Mouse (Mus musculus): ENCODE measurements around the gene Prss36. TPM values are rescaled to one million over a fixed set of nuclear protein-coding genes. Genes with fewer than 3 reads are reported as not detected.

Gene Prss36
- polyA plus RNA-seq, 1 experiment from 2014 or later: 11.6 TPM

- H3K27me3 ChIP-seq (ENCODE audit: control insufficient read depth, insufficient read depth, low read length): no peaks in the 10 kb centered on the region
- H3K4me3 ChIP-seq (ENCODE audit: low read depth, low read length): peak overlapping the region; percentile 74
- no peaks in the 10 kb centered on the region for H3K4me1 ChIP-seq (ENCODE audit: control insufficient read depth, insufficient read depth, low read length)
- H3K4me2 ChIP-seq (ENCODE audit: low read depth): peak overlapping the region; percentile 99
- peak overlapping the region; percentile 82 for H3K9ac ChIP-seq (ENCODE audit: low read length)
- peak; percentile 29 for DNase-seq (ENCODE audit: low spot score)
- no peak for ATAC-seq (ENCODE audit: insufficient read depth, low FRiP score, low TSS enrichment)
- H3K27ac ChIP-seq (ENCODE audit: low read depth, low read length): no peak overlapping the region
- no peaks in the 10 kb centered on the region for H3K36me3 ChIP-seq (ENCODE audit: control insufficient read depth, insufficient read depth, low read length)
- H3K9me3 ChIP-seq (ENCODE audit: control insufficient read depth, low read length): no peaks in the 10 kb centered on the region
- 55% methylated on average over 18 of the region's 18 CpGs for WGBS
Measured at GRCm38 (mm10) chr7:127936216-127936884, 10.2 kb downstream of the Prss36 start.

GRCm38 (mm10) chr7:127935748-127936159, 10.8 kb downstream of the Prss36 start:
- no peaks in the 10 kb centered on the region for H3K9me3 ChIP-seq (ENCODE audit: control insufficient read depth, low read length)
- WGBS: under 1% methylated on average over 38 of the region's 38 CpGs
- no peaks in the 10 kb centered on the region for H3K4me1 ChIP-seq (ENCODE audit: control insufficient read depth, insufficient read depth, low read length)
- peak; percentile 32 for ATAC-seq (ENCODE audit: insufficient read depth, low FRiP score, low TSS enrichment)
- H3K4me2 ChIP-seq (ENCODE audit: low read depth): peak overlapping the region; percentile 99
- no peak for DNase-seq (ENCODE audit: low spot score)
- H3K27ac ChIP-seq (ENCODE audit: low read depth, low read length): no peak overlapping the region
- H3K27me3 ChIP-seq (ENCODE audit: control insufficient read depth, insufficient read depth, low read length): no peaks in the 10 kb centered on the region
- no peaks in the 10 kb centered on the region for H3K36me3 ChIP-seq (ENCODE audit: control insufficient read depth, insufficient read depth, low read length)
- peak overlapping the region; percentile 82 for H3K9ac ChIP-seq (ENCODE audit: low read length)
- H3K4me3 ChIP-seq (ENCODE audit: low read depth, low read length): peak overlapping the region; percentile 74

GRCm38 (mm10) chr7:127935028-127935722, 11.3 kb downstream of the Prss36 start:
- ATAC-seq (ENCODE audit: insufficient read depth, low FRiP score, low TSS enrichment): peak; percentile 88

GRCm38 (mm10) chr7:127934075-127934474, 12.4 kb downstream of the Prss36 start:
- Histone ChIP-seq H3K9ac (ENCODE audit: low read length) (no peak overlapping the region), H3K9me3 (ENCODE audit: control insufficient read depth, low read length) (no peaks in the 10 kb centered on the region), H3K36me3 (ENCODE audit: control insufficient read depth, insufficient read depth, low read length) (no peaks in the 10 kb centered on the region), H3K27me3 (ENCODE audit: control insufficient read depth, insufficient read depth, low read length) (peaks cover 12% of the 10 kb centered on the region), H3K4me2 (ENCODE audit: low read depth) (no peak overlapping the region), H3K4me1 (ENCODE audit: control insufficient read depth, insufficient read depth, low read length) (no peaks in the 10 kb centered on the region), H3K4me3 (ENCODE audit: low read depth, low read length) (no peak overlapping the region), H3K27ac (ENCODE audit: low read depth, low read length) (no peak overlapping the region)
- WGBS: 85% methylated on average over 5 of the region's 5 CpGs
- DNase-seq (ENCODE audit: low spot score) (peak; percentile 4), ATAC-seq (ENCODE audit: insufficient read depth, low FRiP score, low TSS enrichment) (no peak)

More at GRCm38 (mm10) chr7:127935028-127935722, 11.3 kb downstream of the Prss36 start:
- H3K9ac ChIP-seq (ENCODE audit: low read length): peak overlapping the region; percentile 82
- H3K9me3 ChIP-seq (ENCODE audit: control insufficient read depth, low read length): no peaks in the 10 kb centered on the region
- no peaks in the 10 kb centered on the region for H3K36me3 ChIP-seq (ENCODE audit: control insufficient read depth, insufficient read depth, low read length)
- H3K4me3 ChIP-seq (ENCODE audit: low read depth, low read length): peak overlapping the region; percentile 74
- peak overlapping the region; percentile 99 for H3K4me2 ChIP-seq (ENCODE audit: low read depth)
- WGBS: 6% methylated on average over 32 of the region's 32 CpGs
- H3K4me1 ChIP-seq (ENCODE audit: control insufficient read depth, insufficient read depth, low read length): no peaks in the 10 kb centered on the region
- H3K27me3 ChIP-seq (ENCODE audit: control insufficient read depth, insufficient read depth, low read length): peaks cover 3% of the 10 kb centered on the region; the same call in 1 of the 2 replicates
- no peak overlapping the region for H3K27ac ChIP-seq (ENCODE audit: low read depth, low read length)
- DNase-seq (ENCODE audit: low spot score): peak; percentile 95

GRCm38 (mm10) chr7:127932273-127933031, 14.1 kb downstream of the Prss36 start:
- Histone ChIP-seq H3K4me3 (ENCODE audit: low read depth, low read length) (no peak overlapping the region), H3K27me3 (ENCODE audit: control insufficient read depth, insufficient read depth, low read length) (peaks cover 18% of the 10 kb centered on the region), H3K4me1 (ENCODE audit: control insufficient read depth, insufficient read depth, low read length) (no peaks in the 10 kb centered on the region), H3K27ac (ENCODE audit: low read depth, low read length) (no peak overlapping the region), H3K36me3 (ENCODE audit: control insufficient read depth, insufficient read depth, low read length) (no peaks in the 10 kb centered on the region), H3K4me2 (ENCODE audit: low read depth) (no peak overlapping the region), H3K9ac (ENCODE audit: low read length) (no peak overlapping the region), H3K9me3 (ENCODE audit: control insufficient read depth, low read length) (no peaks in the 10 kb centered on the region)
- DNase-seq (ENCODE audit: low spot score): peak; percentile 10
- 16% methylated on average over 13 of the region's 13 CpGs for WGBS
- no peak for ATAC-seq (ENCODE audit: insufficient read depth, low FRiP score, low TSS enrichment)

GRCm38 (mm10) chr7:127931351-127932135, 15.0 kb downstream of the Prss36 start:
- ATAC-seq (ENCODE audit: insufficient read depth, low FRiP score, low TSS enrichment) (no peak), DNase-seq (ENCODE audit: low spot score) (peak; percentile 8)
- H3K27me3 ChIP-seq (ENCODE audit: control insufficient read depth, insufficient read depth, low read length): peaks cover 18% of the 10 kb centered on the region
- no peaks in the 10 kb centered on the region for H3K4me1 ChIP-seq (ENCODE audit: control insufficient read depth, insufficient read depth, low read length)
- no peak overlapping the region for H3K9ac ChIP-seq (ENCODE audit: low read length)
- no peaks in the 10 kb centered on the region; the same call in 1 of the 2 replicates for H3K36me3 ChIP-seq (ENCODE audit: control insufficient read depth, insufficient read depth, low read length)
- WGBS: 46% methylated on average over 13 of the region's 13 CpGs
- H3K4me3 ChIP-seq (ENCODE audit: low read depth, low read length): no peak overlapping the region
- no peaks in the 10 kb centered on the region for H3K9me3 ChIP-seq (ENCODE audit: control insufficient read depth, low read length)
- H3K4me2 ChIP-seq (ENCODE audit: low read depth): no peak overlapping the region
- H3K27ac ChIP-seq (ENCODE audit: low read depth, low read length): no peak overlapping the region

GRCm38 (mm10) chr7:127930636-127931035, 15.9 kb downstream of the Prss36 start:
- Histone ChIP-seq H3K27ac (ENCODE audit: low read depth, low read length) (no peak overlapping the region), H3K9ac (ENCODE audit: low read length) (no peak overlapping the region), H3K36me3 (ENCODE audit: control insufficient read depth, insufficient read depth, low read length) (peaks cover 3% of the 10 kb centered on the region), H3K27me3 (ENCODE audit: control insufficient read depth, insufficient read depth, low read length) (peaks cover 18% of the 10 kb centered on the region), H3K4me2 (ENCODE audit: low read depth) (no peak overlapping the region), H3K4me3 (ENCODE audit: low read depth, low read length) (no peak overlapping the region), H3K9me3 (ENCODE audit: control insufficient read depth, low read length) (no peaks in the 10 kb centered on the region), H3K4me1 (ENCODE audit: control insufficient read depth, insufficient read depth, low read length) (no peaks in the 10 kb centered on the region)
- ATAC-seq (ENCODE audit: insufficient read depth, low FRiP score, low TSS enrichment): no peak
- no peak for DNase-seq (ENCODE audit: low spot score)
- WGBS: 77% methylated on average over 5 of the region's 5 CpGs

GRCm38 (mm10) chr7:127929923-127930322, 16.6 kb downstream of the Prss36 start, which contains the start of gene Prss8:
Gene Prss8, minus strand, starts transcription at chr7:127930104.
- no peak within 1 kb of the TSS for H3K4me3 ChIP-seq (ENCODE audit: low read depth, low read length)
- peaks cover 3% of the 10 kb centered on the region for H3K36me3 ChIP-seq (ENCODE audit: control insufficient read depth, insufficient read depth, low read length)
- DNase-seq (ENCODE audit: low spot score) (no peak), ATAC-seq (ENCODE audit: insufficient read depth, low FRiP score, low TSS enrichment) (no peak)
- 4% methylated on average over 6 of the region's 6 CpGs for WGBS
- H3K27me3 ChIP-seq (ENCODE audit: control insufficient read depth, insufficient read depth, low read length): peaks cover 18% of the 10 kb centered on the region
- H3K9ac ChIP-seq (ENCODE audit: low read length): no peak within 1 kb of the TSS
- H3K27ac ChIP-seq (ENCODE audit: low read depth, low read length): no peak within 1 kb of the TSS
- H3K4me1 ChIP-seq (ENCODE audit: control insufficient read depth, insufficient read depth, low read length): no peaks in the 10 kb centered on the region
- H3K4me2 ChIP-seq (ENCODE audit: low read depth): no peak within 1 kb of the TSS
- H3K9me3 ChIP-seq (ENCODE audit: control insufficient read depth, low read length): no peaks in the 10 kb centered on the region

Measured in neural tube, embryonic 11.5 days (tissue).